Mouse (Mus musculus) heart, embryonic 10.5 days (tissue): Measurements from ENCODE around the gene Wdr37. TPM values are rescaled to one million over a fixed set of nuclear protein-coding genes. Genes with fewer than 3 reads are reported as not detected.

Experiments used
- DNase-seq: peaks from one replicate; pipeline ENCODE4 v3.0.0-alpha.2; 2017; ENCODE audit warnings: low spot score
- H3K27ac ChIP-seq: fragments of 300-500 bp; sonication (generic); 2 replicates; pipeline ENCODE4 v1.5.1; 2016; ENCODE audit warnings: mild to moderate bottlenecking
- H3K27me3 ChIP-seq: fragments of 300-500 bp; sonication (generic); 2 replicates; pipeline ENCODE4 v1.6.1; 2016; ENCODE audit warnings: mild to moderate bottlenecking; ENCODE audit not compliant: poor library complexity, insufficient read depth, severe bottlenecking
- H3K36me3 ChIP-seq: fragments of 300-500 bp; sonication (generic); 2 replicates; pipeline ENCODE4 v1.6.1; 2016; ENCODE audit warnings: mild to moderate bottlenecking, moderate library complexity
- H3K4me1 ChIP-seq: fragments of 300-500 bp; sonication (generic); 2 replicates; pipeline ENCODE4 v1.6.1; 2016; ENCODE audit warnings: mild to moderate bottlenecking
- H3K4me3 ChIP-seq: fragments of 300-500 bp; sonication (generic); 2 replicates; pipeline ENCODE4 v1.5.1; 2016; ENCODE audit warnings: mild to moderate bottlenecking, moderate library complexity
- H3K9me3 ChIP-seq: fragments of 300-500 bp; sonication (generic); 2 replicates; pipeline ENCODE4 v1.6.1; 2016; ENCODE audit warnings: mild to moderate bottlenecking, moderate library complexity
- WGBS: fragments of 180-500 bp; shearing (Covaris S2); methylation state at CpG from one replicate; pipeline ENCODE4 v1.1.7; 2016; 5-methylcytosine and 5-hydroxymethylcytosine counted together
- polyA plus RNA-seq: library from polyadenylated mRNA; unstranded; fragments of >200 nt; fragmentation: Nextera tagmentation; extraction: Ambion mirVana; gene quantifications from 2 replicates; pipeline ENCODE4 v1.2.1, GENCODE M21; 2016

The Wdr37 gene
- polyA plus RNA-seq, 1 experiment from 2014 or later: 20.2 TPM

DNA sequence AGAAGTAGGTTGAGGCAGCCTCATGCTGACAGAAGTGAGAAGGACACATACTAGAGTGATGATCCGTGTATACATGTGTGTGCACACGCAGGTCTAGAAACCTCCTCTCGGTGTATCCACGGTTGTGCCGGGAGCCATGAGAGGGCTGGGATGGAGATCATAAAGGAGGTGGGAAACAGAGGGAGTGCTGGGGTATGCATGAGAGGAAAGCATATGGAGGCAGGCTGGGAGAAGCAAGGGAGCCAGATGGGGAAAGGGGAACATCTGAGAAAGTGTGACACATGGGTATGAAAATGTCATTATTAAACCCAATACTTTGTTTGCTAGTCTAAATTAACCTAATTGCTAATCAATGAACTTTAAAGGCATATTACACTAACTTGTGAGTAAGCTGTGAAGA is 37.1 kb downstream of the Wdr37 start:
- DNase-seq: no peak
- H3K27ac ChIP-seq: no peak overlapping the region
- no peaks in the 10 kb centered on the region for H3K4me1 ChIP-seq
- H3K27me3 ChIP-seq: no peaks in the 10 kb centered on the region
- 95% methylated on average over 5 of the region's 5 CpGs for WGBS
- no peak overlapping the region for H3K4me3 ChIP-seq
- H3K9me3 ChIP-seq: no peaks in the 10 kb centered on the region
- peaks cover 75% of the 10 kb centered on the region for H3K36me3 ChIP-seq

DNA sequence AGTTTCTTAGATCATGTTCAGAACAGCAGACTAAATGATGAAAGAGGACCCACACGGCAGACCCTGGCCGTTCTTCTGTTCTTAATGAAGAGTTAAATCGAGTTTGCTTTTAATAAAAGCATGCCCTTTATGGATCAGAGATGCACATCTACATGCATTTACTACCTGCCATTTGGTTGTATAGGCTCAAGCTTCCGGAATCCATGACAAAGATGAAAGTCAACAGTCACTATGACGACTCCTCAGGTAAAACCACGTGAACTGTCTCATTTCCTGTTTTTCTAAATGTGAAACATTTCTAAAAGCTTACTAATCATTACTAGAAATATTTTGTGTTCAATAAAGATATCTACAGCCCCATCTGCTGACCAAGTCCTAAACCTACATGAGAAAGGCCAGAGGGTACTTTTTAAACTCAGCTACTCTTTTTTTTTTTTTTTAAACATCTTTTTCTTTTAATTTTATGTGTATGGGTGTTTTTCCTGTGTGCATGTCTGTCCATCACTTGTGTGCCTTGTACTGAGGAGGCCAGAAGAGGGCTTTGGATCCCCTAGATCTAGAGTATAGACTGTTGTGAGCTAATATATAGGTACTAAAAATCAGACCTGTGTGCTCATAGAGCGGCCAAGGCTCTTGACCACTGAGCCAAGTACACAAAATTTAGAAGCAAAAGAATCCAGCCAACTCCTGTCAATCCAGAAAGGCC is 40.0 kb downstream of the Wdr37 start:
- Histone ChIP-seq H3K27ac (no peak overlapping the region), H3K36me3 (peaks cover 72% of the 10 kb centered on the region), H3K9me3 (no peaks in the 10 kb centered on the region), H3K27me3 (no peaks in the 10 kb centered on the region), H3K4me1 (0 out of 2 replicates have a peak, but pooled peaks cover 4% of the 10 kb centered on the region), H3K4me3 (no peak overlapping the region)
- 88% methylated on average over 7 of the region's 7 CpGs for WGBS
- no peak for DNase-seq

DNA sequence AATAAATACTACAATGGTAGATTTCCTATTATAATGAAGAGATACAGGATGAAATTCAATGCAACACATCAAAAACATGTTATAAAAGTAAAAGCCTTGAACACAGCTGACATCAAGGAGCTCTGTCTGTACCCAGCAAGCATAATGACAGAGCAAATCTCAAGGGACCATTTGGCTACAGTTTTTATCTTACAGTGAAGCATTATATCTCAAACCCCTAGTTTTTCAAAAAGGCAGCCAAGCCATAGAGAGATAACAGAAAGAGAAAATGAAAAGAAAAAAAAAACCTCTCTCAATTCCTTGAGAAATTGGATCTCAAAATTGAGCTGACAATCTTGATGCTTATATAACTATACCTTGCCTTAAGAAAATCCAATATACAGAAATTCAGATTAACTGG is 41.0 kb downstream of the Wdr37 start:
- Histone ChIP-seq H3K36me3 (peaks cover 62% of the 10 kb centered on the region), H3K4me1 (0 out of 2 replicates have a peak, but pooled peaks cover 4% of the 10 kb centered on the region), H3K27me3 (no peaks in the 10 kb centered on the region), H3K4me3 (no peak overlapping the region), H3K9me3 (no peaks in the 10 kb centered on the region), H3K27ac (no peak overlapping the region)
- DNase-seq: no peak

DNA sequence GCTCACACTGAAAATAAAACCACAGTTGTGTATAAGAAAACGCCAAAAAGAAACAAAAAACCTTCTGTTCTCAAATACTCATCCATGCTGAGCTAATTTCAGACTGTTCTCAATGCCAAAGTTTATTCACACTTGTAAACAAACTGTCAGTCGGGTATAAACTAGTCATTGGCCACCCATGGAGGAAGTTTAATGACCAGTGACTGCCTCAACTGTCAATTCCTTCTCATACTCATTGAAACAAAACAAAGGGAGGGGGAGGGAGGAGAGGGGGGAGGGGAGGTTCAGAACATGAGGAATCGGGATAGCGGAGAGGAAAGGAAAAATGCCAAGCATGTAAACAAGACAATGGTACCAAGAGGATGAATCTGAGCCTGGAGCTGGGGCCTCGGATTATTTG is 41.9 kb downstream of the Wdr37 start:
- Histone ChIP-seq H3K4me1 (0 out of 2 replicates have a peak, but pooled peaks cover 4% of the 10 kb centered on the region), H3K36me3 (peaks cover 52% of the 10 kb centered on the region), H3K9me3 (no peaks in the 10 kb centered on the region), H3K27me3 (no peaks in the 10 kb centered on the region), H3K27ac (no peak overlapping the region), H3K4me3 (no peak overlapping the region)
- DNase-seq: no peak
- 77% methylated on average over 5 of the region's 5 CpGs for WGBS

DNA sequence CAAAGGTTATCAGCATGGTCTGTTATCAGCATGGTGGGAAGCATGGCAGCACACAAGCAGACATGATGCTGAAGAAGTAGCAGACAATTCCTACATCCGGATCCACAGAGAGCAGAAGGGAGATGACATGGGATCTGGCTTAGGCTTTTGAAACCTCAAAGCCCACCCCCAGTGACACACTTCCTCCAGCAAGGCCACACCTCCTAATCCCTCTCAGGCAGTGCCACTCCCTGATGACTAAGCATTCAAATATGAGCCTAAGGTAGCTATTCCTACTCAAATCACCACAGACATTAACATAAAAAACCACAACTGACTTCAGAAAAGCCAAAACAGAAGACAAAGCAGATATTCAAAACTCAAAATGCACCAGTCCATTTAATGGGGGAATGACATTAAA is 42.8 kb downstream of the Wdr37 start:
- Histone ChIP-seq H3K27ac (no peak overlapping the region), H3K4me3 (no peak overlapping the region), H3K36me3 (peaks cover 44% of the 10 kb centered on the region), H3K9me3 (no peaks in the 10 kb centered on the region), H3K27me3 (no peaks in the 10 kb centered on the region), H3K4me1 (0 out of 2 replicates have a peak, but pooled peaks cover 4% of the 10 kb centered on the region)
- 91% methylated on average over 1 of the region's 1 CpGs for WGBS
- DNase-seq: no peak

DNA sequence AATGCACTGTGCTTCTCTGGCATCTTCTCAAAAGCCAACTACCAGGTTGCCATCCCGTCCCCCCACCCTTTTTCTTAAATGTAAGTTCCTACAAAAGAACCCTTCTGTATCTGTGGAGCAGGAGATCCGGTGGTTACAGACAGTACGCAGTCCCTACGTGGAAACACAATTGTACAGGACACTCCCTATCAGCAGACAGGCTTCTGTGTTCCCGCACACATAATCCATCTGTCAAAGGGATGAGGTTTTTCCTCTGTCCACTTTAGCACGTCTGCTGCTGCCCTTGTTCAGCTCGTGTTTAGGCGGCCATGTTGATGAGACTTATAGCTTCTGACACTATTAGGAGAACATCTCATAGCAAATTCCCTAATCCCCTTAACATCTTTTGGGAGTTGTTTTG is 48.2 kb downstream of the Wdr37 start:
- H3K4me1 ChIP-seq: 0 out of 2 replicates have a peak, but pooled peaks cover 4% of the 10 kb centered on the region
- peaks cover 50% of the 10 kb centered on the region for H3K36me3 ChIP-seq
- no peak overlapping the region for H3K4me3 ChIP-seq
- WGBS: 80% methylated on average over 8 of the region's 8 CpGs
- DNase-seq: no peak
- no peaks in the 10 kb centered on the region for H3K27me3 ChIP-seq
- H3K9me3 ChIP-seq: no peaks in the 10 kb centered on the region
- no peak overlapping the region for H3K27ac ChIP-seq

DNA sequence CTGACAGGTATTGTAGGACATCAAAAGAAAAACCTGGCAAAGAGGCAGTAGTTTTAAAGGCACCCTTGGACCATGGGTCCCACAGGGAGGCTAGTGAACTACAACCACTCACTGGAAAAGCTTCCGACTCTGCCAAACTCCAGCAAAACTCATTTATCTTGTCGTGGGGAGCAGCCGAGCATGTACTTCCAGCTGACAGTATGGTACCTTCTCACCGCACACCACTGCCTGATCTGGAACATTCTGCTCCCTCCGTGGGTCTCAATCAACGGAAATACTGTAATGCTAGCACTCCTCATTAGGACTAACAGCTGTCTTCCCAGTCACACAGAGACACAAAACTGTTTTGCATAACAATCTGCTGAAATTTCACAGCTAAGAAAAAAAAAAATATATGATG is 48.6 kb downstream of the Wdr37 start:
- WGBS: 84% methylated on average over 6 of the region's 6 CpGs
- no peak overlapping the region for H3K27ac ChIP-seq
- H3K27me3 ChIP-seq: no peaks in the 10 kb centered on the region
- H3K4me1 ChIP-seq: 0 out of 2 replicates have a peak, but pooled peaks cover 4% of the 10 kb centered on the region
- no peak overlapping the region for H3K4me3 ChIP-seq
- H3K36me3 ChIP-seq: peaks cover 50% of the 10 kb centered on the region
- H3K9me3 ChIP-seq: no peaks in the 10 kb centered on the region
- DNase-seq: no peak

DNA sequence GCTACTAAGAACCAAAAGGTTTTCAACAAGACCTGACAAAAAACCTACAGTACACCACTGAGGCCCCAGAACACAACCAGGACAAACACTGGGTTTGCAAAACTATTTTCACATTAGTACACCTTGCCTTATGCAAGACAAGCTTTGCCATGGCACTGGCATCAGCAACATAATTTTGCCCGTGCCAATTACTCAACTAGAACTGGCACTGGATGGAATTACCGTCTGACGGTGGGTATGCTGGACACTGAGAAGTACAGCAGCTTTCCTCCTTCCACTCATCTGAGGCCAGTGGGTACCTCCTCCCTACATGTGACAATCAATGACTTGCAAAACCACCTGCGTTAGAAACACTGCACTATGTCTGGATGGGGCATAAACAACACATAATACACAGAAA is 49.5 kb downstream of the Wdr37 start:
- Histone ChIP-seq H3K36me3 (peaks cover 54% of the 10 kb centered on the region), H3K27ac (no peak overlapping the region), H3K4me1 (0 out of 2 replicates have a peak, but pooled peaks cover 4% of the 10 kb centered on the region), H3K4me3 (no peak overlapping the region), H3K27me3 (no peaks in the 10 kb centered on the region), H3K9me3 (no peaks in the 10 kb centered on the region)
- DNase-seq: no peak
- WGBS: 91% methylated on average over 4 of the region's 4 CpGs

DNA sequence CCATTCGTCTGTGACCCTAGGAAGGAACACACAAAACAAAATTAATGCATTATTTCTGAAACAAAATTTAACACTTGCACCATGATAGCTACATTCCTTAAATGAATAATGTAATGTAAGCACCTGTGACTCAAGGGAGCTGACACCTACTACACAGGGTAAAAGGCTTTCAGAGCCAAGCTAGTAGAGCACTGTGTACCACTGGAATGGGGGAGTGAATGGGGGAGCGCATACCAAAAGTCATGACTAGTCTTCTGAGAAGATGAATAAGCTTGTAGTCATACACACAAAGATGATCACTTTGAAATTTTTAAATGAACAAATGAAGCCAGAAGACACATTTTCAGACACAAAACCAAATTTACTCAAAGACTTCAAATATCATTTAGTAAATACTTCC is 65.8 kb downstream of the Wdr37 start:
- Histone ChIP-seq H3K4me3 (no peak overlapping the region), H3K9me3 (no peaks in the 10 kb centered on the region), H3K27ac (no peak overlapping the region), H3K27me3 (no peaks in the 10 kb centered on the region), H3K36me3 (peaks cover 14% of the 10 kb centered on the region), H3K4me1 (no peaks in the 10 kb centered on the region)
- no peak for DNase-seq
- 95% methylated on average over 2 of the region's 2 CpGs for WGBS

DNA sequence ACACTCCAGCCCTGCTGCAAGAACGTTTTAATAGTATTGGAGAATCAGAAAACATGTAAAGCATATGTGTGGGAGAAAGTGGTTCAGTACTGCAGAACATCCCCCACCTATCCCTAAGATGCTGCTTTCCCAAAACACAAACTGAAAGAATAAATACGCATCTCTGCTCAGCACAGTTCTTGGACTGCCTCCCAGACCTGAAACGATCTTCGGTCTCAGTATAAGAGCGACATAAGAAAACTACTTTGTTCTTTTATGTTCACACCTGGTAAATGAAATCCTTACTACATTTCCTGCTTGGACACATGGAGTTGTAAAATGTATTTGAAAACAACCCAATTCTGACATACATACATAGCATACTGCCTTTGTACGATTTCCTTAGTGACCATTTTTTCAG is 71.1 kb downstream of the Wdr37 start:
- no peak overlapping the region for H3K4me3 ChIP-seq
- no peaks in the 10 kb centered on the region for H3K4me1 ChIP-seq
- 83% methylated on average over 6 of the region's 6 CpGs for WGBS
- H3K9me3 ChIP-seq: no peaks in the 10 kb centered on the region
- peaks cover 9% of the 10 kb centered on the region for H3K36me3 ChIP-seq
- DNase-seq: no peak
- H3K27me3 ChIP-seq: no peaks in the 10 kb centered on the region
- H3K27ac ChIP-seq: no peak overlapping the region

DNA sequence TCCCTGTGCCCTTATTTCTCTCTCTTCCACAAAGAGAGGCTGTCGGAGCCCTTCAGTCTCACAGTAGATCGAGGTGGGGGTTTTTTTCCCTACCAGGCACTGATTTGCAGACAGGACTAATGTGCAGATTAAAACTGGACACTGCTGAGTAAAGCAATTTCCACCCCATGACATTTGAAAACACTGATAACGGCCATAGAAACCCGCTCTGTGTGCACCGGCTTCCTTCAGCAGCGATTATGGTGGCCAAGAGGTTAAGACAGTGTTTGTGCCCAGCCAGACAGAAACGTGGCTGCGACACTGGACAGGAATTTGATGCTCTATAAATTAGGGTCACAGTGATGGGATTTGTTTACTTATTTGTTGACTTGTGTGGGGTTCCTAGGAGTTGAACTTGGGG is 78.5 kb downstream of the Wdr37 start:
- H3K27me3 ChIP-seq: peaks cover under 1% of the 10 kb centered on the region; the same call in 1 of the 2 replicates
- H3K36me3 ChIP-seq: no peaks in the 10 kb centered on the region
- H3K27ac ChIP-seq: peak overlapping the region; percentile 22; the same call in 1 of the 2 replicates
- WGBS: 43% methylated on average over 8 of the region's 8 CpGs
- H3K9me3 ChIP-seq: no peaks in the 10 kb centered on the region
- DNase-seq: peak; percentile 74
- H3K4me3 ChIP-seq: no peak overlapping the region
- 0 out of 2 replicates have a peak, but pooled peaks cover 4% of the 10 kb centered on the region for H3K4me1 ChIP-seq

DNA sequence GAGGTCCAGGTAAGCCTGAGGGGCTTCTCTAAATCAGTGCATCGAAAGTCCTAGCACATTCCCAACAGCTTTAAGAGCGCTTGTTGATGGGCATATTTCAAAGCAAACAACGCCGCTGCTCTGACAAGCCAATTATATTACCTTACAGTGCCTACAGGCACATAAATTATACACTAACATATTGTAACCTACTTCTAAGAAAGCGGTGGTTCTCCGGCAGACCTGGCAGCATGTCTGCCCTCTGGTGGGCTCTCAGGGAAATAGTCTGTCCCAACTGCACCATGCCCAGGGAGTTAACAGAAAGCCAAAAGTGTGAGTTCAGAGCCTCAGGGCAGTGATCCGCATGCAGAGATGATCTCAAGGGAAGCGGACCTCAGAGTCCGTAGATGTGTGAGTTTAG is 86.5 kb downstream of the Wdr37 start:
- H3K36me3 ChIP-seq: no peaks in the 10 kb centered on the region
- WGBS: 41% methylated on average over 9 of the region's 9 CpGs
- no peak for DNase-seq
- H3K9me3 ChIP-seq: no peaks in the 10 kb centered on the region
- H3K27me3 ChIP-seq: peaks cover 5% of the 10 kb centered on the region; the same call in 1 of the 2 replicates
- no peak overlapping the region for H3K4me3 ChIP-seq
- H3K4me1 ChIP-seq: no peaks in the 10 kb centered on the region
- no peak overlapping the region for H3K27ac ChIP-seq

DNA sequence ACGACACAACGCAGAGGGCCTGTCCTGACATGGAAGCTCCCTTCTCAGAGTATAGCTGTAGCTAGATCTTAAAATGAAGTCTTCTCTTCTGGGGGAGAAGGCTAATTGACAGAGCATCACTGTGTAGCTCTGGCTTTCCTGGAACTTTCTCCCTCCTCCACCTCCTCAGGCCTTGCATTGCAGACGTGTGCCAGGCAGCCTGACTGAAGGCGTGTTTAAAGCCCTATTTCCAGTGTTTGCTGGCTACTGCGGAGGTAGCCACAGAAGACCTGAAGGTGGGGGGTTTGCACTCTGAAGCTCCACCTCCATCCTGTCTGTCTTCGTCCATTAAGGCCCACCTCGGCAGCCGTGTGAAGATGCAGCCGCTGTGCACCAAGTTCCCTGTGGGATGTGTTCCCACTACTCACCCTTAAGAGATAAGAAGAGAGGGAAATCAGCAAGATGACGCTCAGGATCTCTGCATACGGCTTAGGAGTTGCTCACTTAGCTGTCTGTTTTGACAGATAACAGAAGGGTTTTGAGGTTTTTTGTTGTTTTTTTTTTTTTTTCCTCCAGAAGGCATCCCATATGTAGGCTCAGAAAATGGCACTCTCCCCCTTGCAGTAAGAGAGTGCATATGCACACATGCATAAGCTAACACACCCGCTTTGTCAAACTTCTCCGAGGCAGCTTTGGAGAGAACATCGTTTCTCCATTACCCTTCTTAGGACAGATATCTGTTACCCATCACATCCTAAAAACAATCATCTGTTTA is 87.2 kb downstream of the Wdr37 start:
- no peaks in the 10 kb centered on the region for H3K36me3 ChIP-seq
- no peak overlapping the region for H3K4me3 ChIP-seq
- no peaks in the 10 kb centered on the region for H3K9me3 ChIP-seq
- peak; percentile 73 for DNase-seq
- H3K27ac ChIP-seq: no peak overlapping the region
- no peaks in the 10 kb centered on the region for H3K4me1 ChIP-seq
- 46% methylated on average over 14 of the region's 14 CpGs for WGBS
- peaks cover 5% of the 10 kb centered on the region; the same call in 1 of the 2 replicates for H3K27me3 ChIP-seq
